Mouse (Mus musculus) limb, embryonic 14.5 days (tissue): ENCODE data around the gene Pparg. TPM values are rescaled to one million over a fixed set of nuclear protein-coding genes. Genes with fewer than 3 reads are reported as not detected.

ENCODE experiments used
- ATAC-seq: fragments of 200-750 bp; cut with Nextera tagmentation; 2 replicates; pipeline ENCODE4 v1.8.0; 2017; ENCODE audit warnings: low read depth, moderate number of reproducible peaks, moderate TSS enrichment; ENCODE audit not compliant: low FRiP score
- DNase-seq: peaks from one replicate; pipeline ENCODE4 v3.0.0-alpha.2; 2015; ENCODE audit warnings: low spot score
- H3K27ac ChIP-seq: fragments of 300-500 bp; sonication (generic); replicated peaks from 2 replicates; pipeline ENCODE4 v1.5.1; 2014; ENCODE audit warnings: low read depth, mild to moderate bottlenecking, low read length, moderate library complexity, mixed read lengths
- H3K27me3 ChIP-seq: fragments of 300-500 bp; sonication (generic); 2 replicates; pipeline ENCODE4 v1.6.1; 2014; ENCODE audit warnings: low read length, mixed read lengths; ENCODE audit not compliant: control insufficient read depth, insufficient read depth
- H3K36me3 ChIP-seq: fragments of 300-500 bp; sonication (generic); 2 replicates; pipeline ENCODE4 v1.6.1; 2014; ENCODE audit warnings: mild to moderate bottlenecking, low read length, moderate library complexity, mixed read lengths; ENCODE audit not compliant: control insufficient read depth, insufficient read depth
- H3K4me1 ChIP-seq: fragments of 300-500 bp; sonication (generic); 2 replicates; pipeline ENCODE4 v1.6.1; 2014; ENCODE audit warnings: antibody characterized with exemption, low read length, mixed read lengths; ENCODE audit not compliant: control insufficient read depth, insufficient read depth
- H3K4me2 ChIP-seq: fragments of 300-500 bp; sonication (generic); replicated peaks from 2 replicates; pipeline ENCODE4 v1.6.1; 2014; ENCODE audit warnings: low read depth, mild to moderate bottlenecking, low read length, moderate library complexity; ENCODE audit not compliant: severe bottlenecking
- H3K4me3 ChIP-seq: fragments of 300-500 bp; sonication (generic); replicated peaks from 2 replicates; pipeline ENCODE4 v1.5.1; 2014; ENCODE audit warnings: low read length
- H3K9ac ChIP-seq: fragments of 300-500 bp; sonication (generic); 2 replicates; pipeline ENCODE4 v1.6.1; 2014; ENCODE audit warnings: mild to moderate bottlenecking, low read depth, low read length, moderate library complexity; ENCODE audit not compliant: severe bottlenecking
- H3K9me3 ChIP-seq: fragments of 300-500 bp; sonication (generic); 2 replicates; pipeline ENCODE4 v1.6.1; 2016; ENCODE audit warnings: low read length; ENCODE audit not compliant: control insufficient read depth
- POLR2A ChIP-seq: fragments of 200-500 bp; IDR thresholded peaks from 2 replicates; pipeline ENCODE4 v1.8.0; 2012; ENCODE audit warnings: inconsistent platforms, mild to moderate bottlenecking, moderate library complexity, borderline replicate concordance; ENCODE audit not compliant: insufficient read depth, insufficient read length; ENCODE audit errors: extremely low read depth
- WGBS: fragments of 180-500 bp; shearing (Covaris S2); extraction: QIAGEN DNeasy Blood & Tissue Kit; methylation state at CpG from one replicate; pipeline ENCODE4 v1.1.7; 2014; 5-methylcytosine and 5-hydroxymethylcytosine counted together
- polyA plus RNA-seq, 2 experiments: library from polyadenylated mRNA; depleted of rRNA in 1 of 2; stranded (reverse) in 1 of 2; unstranded in 1 of 2; fragments of >200 nt; fragmentation: Nextera tagmentation in 1 of 2; extraction: Ambion mirVana in 1 of 2; gene quantifications; 2 replicates each; pipeline versions ENCODE4 v1.2.1 to v1.2.3; 2012 to 2014

The Pparg gene
- polyA plus RNA-seq, 2 experiments, result 2.1 to 2.3 TPM

DNA sequence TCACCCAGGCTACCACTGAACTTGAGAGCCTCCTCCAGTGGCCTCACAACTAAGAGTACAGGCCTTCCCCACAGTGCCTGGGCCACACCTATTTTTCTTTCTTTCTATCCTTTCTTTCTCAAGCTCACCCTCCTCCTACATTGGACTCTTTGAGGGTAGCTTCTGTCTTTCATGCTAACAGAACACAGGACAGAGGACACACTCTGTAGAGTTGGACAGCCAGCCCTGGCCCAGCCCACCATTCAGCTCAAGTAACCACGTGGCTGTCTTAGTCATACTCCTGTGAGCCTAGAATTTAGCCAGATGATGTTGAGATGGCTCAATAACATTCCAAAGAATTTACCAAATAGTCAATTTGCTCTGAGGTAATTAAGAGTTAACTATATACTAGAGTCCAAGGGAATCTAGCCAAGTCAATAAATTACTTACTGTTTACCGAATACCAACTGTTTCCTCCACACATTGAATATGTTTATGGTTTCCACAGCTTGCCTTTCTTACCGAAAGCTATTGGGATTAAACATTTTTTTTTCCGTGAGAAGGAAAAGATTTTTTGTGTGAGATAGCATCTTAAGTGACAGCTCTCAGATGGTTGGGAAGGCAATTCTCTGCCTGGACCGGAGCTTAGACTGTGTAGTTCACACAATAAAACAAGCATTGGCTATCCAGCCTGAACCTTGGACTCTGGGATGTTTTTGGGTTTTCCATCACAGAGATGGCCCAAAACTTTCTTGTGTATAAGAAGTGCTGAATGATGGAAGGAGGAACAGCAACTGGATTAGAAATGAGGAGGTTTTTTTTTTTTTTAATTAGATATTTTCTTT lies 10.9 kb upstream of the Pparg start:
- 60% methylated on average over 5 of the region's 5 CpGs for WGBS
- Histone ChIP-seq H3K9me3 (no peaks in the 10 kb centered on the region), H3K4me1 (0 out of 2 replicates have a peak, but pooled peaks cover under 1% of the 10 kb centered on the region), H3K27me3 (no peaks in the 10 kb centered on the region), H3K9ac (no peak overlapping the region), H3K27ac (no peak overlapping the region), H3K4me2 (no peak overlapping the region), H3K36me3 (no peaks in the 10 kb centered on the region), H3K4me3 (no peak overlapping the region)
- no peak for TF ChIP-seq POLR2A
- DNase-seq (no peak), ATAC-seq (no peak)

DNA sequence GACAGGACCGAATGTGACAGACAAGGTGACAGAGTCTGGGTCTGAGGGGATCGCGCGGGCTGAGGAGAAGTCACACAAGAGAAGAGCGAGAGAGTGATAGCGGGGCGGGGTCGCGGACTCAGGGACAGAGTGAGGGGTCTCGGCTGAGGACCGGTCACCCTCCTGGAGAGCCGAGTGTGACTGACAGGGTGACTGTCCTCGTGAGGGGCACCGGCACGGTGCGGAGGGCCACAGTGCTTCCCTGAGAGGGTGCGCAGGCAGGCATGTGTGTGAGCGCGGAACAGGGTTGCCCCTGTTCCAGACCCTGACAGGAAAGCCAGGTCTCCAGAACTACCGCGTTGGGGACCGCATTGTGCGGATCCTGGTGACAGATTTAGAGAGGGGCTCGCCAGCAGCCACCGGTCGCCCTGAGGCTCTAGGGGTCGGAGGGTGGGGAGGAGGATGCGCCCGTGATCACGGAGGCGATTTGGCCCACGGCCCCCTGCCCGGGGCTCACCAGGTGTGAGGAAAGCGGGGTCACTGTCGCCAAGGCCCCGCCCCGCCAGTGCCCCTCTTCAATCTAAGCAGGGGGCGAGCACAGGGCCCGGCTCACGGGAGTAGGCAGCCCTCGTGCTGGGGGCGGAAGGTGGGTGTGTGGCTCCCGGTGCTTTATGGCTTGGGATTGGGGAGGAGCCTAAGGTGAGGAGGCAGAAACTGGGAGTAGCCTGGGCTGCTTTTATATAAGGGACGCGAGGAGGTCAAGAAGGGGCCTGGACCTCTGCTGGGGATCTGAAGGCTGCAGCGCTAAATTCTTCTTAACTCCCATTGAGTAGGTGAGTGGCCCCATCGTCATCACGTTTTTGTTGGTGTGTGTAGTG lies 1.1 kb downstream of the Pparg start:
- DNase-seq, result no peak
- Histone ChIP-seq H3K27ac (no peak overlapping the region), H3K36me3 (no peaks in the 10 kb centered on the region), H3K9me3 (0 out of 2 replicates have a peak, but pooled peaks cover 4% of the 10 kb centered on the region), H3K27me3 (peaks cover 26% of the 10 kb centered on the region), H3K9ac (peak overlapping the region; percentile 38), H3K4me3 (peak overlapping the region; percentile 54), H3K4me2 (peak overlapping the region; percentile 99), H3K4me1 (no peaks in the 10 kb centered on the region)
- no peak for ATAC-seq
- no peak for TF ChIP-seq POLR2A
- WGBS, result under 1% methylated on average over 48 of the region's 48 CpGs

DNA sequence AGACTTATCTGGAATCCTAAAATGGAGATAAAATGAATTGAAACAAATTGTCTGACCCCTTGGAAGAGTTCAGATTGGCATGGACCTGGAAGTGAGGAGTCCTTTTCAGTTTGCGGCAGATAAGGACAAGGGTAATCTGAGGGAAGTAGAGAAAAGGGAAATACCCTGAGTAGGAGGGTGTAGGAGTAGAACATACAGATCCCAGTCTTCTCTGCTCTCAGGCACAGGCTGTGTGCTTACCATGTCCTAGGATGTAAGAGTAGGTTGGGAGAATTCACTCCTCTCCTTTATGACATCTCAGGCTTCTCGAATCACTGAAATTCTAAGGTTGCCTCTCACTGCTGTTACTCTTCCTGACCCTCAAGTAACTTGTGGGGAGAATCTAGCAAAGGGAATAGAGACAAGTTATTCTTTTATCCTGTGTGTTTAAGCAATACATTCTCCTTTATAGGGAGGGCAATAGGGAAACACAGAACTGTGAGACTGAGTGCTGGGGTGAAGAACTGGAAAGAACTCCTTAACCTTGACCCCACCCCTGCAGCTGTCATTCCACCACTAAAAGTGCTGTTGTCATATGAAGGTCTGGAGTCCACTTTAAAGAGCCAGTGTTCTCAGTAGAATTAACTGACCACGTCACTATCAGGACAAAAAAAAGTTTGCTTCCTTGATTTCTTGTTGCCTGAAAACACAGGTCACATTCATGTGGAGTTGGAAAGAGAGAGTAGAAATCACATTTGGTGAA lies 6.3 kb downstream of the Pparg start:
- TF ChIP-seq POLR2A, result no peak
- no peak for DNase-seq
- no peak for ATAC-seq
- no peak overlapping the region for H3K4me3 ChIP-seq
- no peak overlapping the region for H3K9ac ChIP-seq
- H3K4me1 ChIP-seq, result no peaks in the 10 kb centered on the region
- H3K27ac ChIP-seq, result no peak overlapping the region
- H3K9me3 ChIP-seq, result no peaks in the 10 kb centered on the region
- no peak overlapping the region for H3K4me2 ChIP-seq
- 85% methylated on average over 3 of the region's 3 CpGs for WGBS
- peaks cover 7% of the 10 kb centered on the region for H3K27me3 ChIP-seq
- H3K36me3 ChIP-seq, result no peaks in the 10 kb centered on the region

DNA sequence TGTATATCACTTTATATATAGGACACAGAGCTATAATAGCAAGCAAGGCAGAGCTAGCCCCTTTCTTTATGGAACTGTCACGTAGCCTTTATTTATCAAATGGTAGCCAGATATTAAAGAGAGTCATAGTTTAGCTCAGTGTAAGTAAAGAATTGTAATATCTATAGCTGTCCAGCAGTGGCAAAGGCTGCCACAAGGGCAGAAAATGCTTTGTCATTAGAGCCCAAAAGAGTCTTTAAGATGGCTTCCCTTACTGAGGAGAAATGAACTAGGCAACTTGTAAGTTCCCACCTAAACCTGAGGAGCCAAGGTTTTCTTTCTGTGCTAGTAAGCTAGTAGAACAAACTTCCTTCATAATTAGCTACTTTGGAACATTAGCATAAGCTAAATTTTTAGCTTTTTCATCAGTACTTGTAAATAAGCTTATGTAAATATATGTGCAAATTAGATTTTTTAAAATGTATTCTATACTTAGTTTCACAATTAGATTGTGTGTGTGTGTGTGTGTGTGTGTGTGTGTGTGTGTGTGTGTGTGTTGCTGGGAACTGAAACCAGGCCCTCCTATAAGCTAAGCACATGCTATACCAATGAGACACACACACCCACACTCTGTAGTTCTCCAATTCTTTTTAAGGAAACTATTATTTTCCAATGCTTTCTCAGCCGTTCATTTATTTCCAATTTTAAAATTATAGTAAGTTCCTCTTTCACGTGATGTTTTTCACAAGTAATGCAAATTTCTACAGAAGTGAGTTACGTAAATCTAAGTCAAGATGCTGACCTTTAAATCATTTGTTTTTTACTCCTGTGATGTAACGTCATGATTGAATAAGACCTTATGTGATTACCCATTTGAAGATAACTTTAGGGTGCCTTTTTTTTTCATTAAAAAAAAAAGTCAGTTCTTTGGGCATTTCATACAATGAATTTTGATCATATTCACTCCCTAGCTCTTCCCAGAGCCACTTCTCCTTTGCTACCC lies 14.4 kb downstream of the Pparg start:
- no peaks in the 10 kb centered on the region for H3K27me3 ChIP-seq
- H3K9me3 ChIP-seq, result no peaks in the 10 kb centered on the region
- H3K36me3 ChIP-seq, result no peaks in the 10 kb centered on the region
- ATAC-seq (no peak), DNase-seq (no peak)
- no peaks in the 10 kb centered on the region for H3K4me1 ChIP-seq
- no peak for TF ChIP-seq POLR2A
- no peak overlapping the region for H3K9ac ChIP-seq
- H3K4me2 ChIP-seq, result no peak overlapping the region
- H3K4me3 ChIP-seq, result no peak overlapping the region
- 82% methylated on average over 5 of the region's 5 CpGs for WGBS
- H3K27ac ChIP-seq, result no peak overlapping the region
